Mouse (Mus musculus) hindbrain, embryonic 13.5 days (tissue): ENCODE measurements at regions not wholly inside any gene's neighbourhood (a gene's known extent, or its start where the extent isn't known, plus 50 kb on each side); places are given as distances from the start of the nearest gene placed in this dataset.
A peak's percentile ranks its signal among the peaks of the same experiment; 100 is the strongest.

ENCODE experiments used
- ATAC-seq: fragments of 200-750 bp; cut with Nextera tagmentation; 2 replicates; pipeline ENCODE4 v1.8.0; 2017; ENCODE audit warnings: moderate TSS enrichment; ENCODE audit not compliant: low FRiP score
- H3K27ac ChIP-seq: fragments of 300-500 bp; sonication (generic); 2 replicates; pipeline ENCODE4 v1.5.1; 2015; ENCODE audit warnings: inconsistent platforms, mild to moderate bottlenecking, moderate library complexity
- H3K27me3 ChIP-seq: fragments of 300-500 bp; sonication (generic); 2 replicates; pipeline ENCODE4 v1.6.1; 2015; ENCODE audit warnings: mild to moderate bottlenecking, inconsistent platforms
- H3K36me3 ChIP-seq: fragments of 300-500 bp; sonication (generic); 2 replicates; pipeline ENCODE4 v1.6.1; 2015; ENCODE audit warnings: mild to moderate bottlenecking, inconsistent platforms
- H3K4me1 ChIP-seq: fragments of 300-500 bp; sonication (generic); replicated peaks from 2 replicates; pipeline ENCODE4 v1.6.1; 2015; ENCODE audit warnings: inconsistent platforms
- H3K4me2 ChIP-seq: fragments of 300-500 bp; sonication (generic); 2 replicates; pipeline ENCODE4 v1.6.1; 2015; ENCODE audit warnings: inconsistent platforms, mild to moderate bottlenecking, moderate library complexity
- H3K4me3 ChIP-seq: fragments of 300-500 bp; sonication (generic); 2 replicates; pipeline ENCODE4 v1.5.1; 2015; ENCODE audit warnings: mild to moderate bottlenecking, inconsistent platforms
- H3K9ac ChIP-seq: fragments of 300-500 bp; sonication (generic); 2 replicates; pipeline ENCODE4 v1.6.1; 2015; ENCODE audit warnings: mild to moderate bottlenecking, inconsistent platforms
- H3K9me3 ChIP-seq: fragments of 300-500 bp; sonication (generic); 2 replicates; pipeline ENCODE4 v1.6.1; 2016; ENCODE audit warnings: inconsistent platforms
- WGBS: fragments of 180-500 bp; shearing (Covaris S2); methylation state at CpG from one replicate; pipeline ENCODE4 v1.1.7; 2015; 5-methylcytosine and 5-hydroxymethylcytosine counted together

DNA sequence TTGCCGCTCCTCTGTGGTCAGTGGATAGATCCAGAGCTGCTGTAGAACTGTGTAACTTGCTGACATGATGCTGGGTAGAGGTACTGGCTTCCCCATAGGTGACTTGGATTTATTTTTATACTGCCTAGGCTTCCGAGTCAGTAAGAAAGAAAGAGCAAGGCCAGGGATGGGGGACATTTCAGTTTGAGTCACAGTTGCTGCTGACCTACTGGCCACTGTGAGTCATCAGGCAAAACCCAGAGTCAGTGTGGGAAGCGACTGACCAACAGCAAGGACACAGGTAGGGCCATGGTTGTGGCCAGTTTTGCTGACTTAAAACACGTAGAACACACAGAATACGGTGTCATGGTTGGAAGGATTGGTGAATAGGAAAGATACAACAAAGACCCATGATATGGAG lies 524.5 kb downstream of the Tbc1d22a start:
- Histone ChIP-seq H3K4me1 (no peaks in the 10 kb centered on the region; the same call in none of the 2 replicates), H3K9ac (no peak overlapping the region)
- ATAC-seq, result no peak

DNA sequence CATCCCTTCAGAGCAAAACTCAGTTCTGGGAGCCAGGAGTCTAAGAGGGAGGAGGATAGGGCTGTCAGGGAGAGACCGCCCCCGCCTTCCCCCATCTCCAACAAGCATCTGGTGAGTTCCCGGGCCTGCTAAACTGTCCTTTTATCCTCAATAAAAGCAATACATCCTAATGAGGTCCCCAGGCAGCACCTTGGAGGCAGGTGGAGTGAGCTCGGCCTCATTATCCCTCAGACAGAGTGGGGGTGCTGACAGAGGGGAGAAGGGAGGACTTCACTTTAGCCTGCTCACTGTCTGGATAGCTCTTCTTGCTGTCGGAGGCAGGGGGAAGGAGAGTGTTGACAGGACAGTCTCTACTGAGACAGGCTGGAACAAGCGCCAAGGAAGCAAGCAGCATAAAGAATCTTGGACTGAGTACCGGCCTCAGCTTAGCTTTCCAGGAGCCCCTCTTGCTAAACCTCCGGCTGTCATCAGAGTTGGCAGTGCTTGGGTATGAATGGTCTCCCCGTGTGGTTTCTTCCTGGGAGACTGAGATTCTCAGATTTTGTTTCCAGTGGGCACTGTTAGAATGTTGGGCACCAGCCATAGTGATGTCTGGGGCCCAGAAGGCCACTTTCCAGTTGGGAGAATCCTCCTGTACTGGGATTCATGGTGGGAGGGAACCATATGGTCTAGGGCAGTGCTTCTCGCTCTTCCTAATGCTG lies 537.3 kb downstream of the Tbc1d22a start:
- no peak overlapping the region for H3K27ac ChIP-seq
- WGBS, result 65% methylated on average over 10 of the region's 10 CpGs
- H3K27me3 ChIP-seq, result no peaks in the 10 kb centered on the region

More for the DNA sequence above, 524.5 kb downstream of the Tbc1d22a start:
- no peak overlapping the region for H3K4me2 ChIP-seq
- 93% methylated on average over 5 of the region's 5 CpGs for WGBS
- no peak overlapping the region for H3K27ac ChIP-seq
- H3K27me3 ChIP-seq, result no peaks in the 10 kb centered on the region
- no peaks in the 10 kb centered on the region for H3K9me3 ChIP-seq
- H3K36me3 ChIP-seq, result no peaks in the 10 kb centered on the region
- no peak overlapping the region for H3K4me3 ChIP-seq

DNA sequence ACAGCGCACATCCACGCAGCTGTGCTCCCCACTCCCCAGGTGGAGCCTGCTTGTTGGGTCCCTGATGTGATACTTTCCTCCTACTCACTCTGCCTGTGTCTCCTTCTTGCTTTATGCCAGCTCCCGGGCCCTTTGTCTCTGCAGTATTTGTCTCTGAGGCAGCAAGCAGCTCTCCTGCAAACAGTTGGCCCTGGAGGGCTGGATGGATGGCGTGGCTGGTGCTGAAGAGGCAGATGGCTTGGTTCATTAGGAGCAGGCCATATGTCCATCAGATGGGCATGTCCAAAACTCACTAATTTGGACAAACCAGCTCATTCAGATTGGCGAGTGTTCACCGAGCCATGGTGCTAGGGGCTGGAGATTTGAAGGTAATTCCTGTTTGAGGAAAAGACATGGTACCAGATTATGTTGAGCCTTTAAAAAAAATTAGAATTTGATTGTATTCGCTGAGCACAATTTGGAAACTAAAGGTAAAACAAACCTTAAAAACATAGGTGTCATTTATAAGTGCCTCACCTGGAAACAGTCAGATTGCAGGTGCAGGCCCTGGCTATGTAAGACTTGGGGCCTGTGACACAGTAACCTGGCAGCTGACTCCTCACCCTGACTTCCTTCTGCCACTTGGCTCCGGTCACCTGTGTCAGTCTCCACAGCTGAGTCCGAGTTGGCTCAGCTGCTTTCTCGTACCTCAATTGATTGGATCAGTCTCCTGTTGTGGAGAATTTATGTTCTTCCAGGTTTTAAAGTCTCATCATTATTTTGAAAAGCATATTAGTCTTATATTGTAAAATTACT lies 549.5 kb downstream of the Tbc1d22a start:
- no peak overlapping the region for H3K4me3 ChIP-seq
- no peak overlapping the region for H3K4me2 ChIP-seq
- H3K9me3 ChIP-seq, result no peaks in the 10 kb centered on the region
- no peaks in the 10 kb centered on the region for H3K4me1 ChIP-seq
- no peaks in the 10 kb centered on the region for H3K27me3 ChIP-seq
- H3K9ac ChIP-seq, result no peak overlapping the region
- H3K36me3 ChIP-seq, result no peaks in the 10 kb centered on the region
- 0 out of 2 replicates have a peak overlapping the region, but pooled peaks have one; percentile 12 for H3K27ac ChIP-seq
- WGBS, result 83% methylated on average over 10 of the region's 10 CpGs
- ATAC-seq, result no peak

More for the DNA sequence above, 537.3 kb downstream of the Tbc1d22a start:
- ATAC-seq, result no peak
- no peaks in the 10 kb centered on the region for H3K9me3 ChIP-seq
- H3K4me1 ChIP-seq, result peaks cover 5% of the 10 kb centered on the region
- H3K4me3 ChIP-seq, result no peak overlapping the region
- no peak overlapping the region for H3K4me2 ChIP-seq
- no peak overlapping the region for H3K9ac ChIP-seq
- H3K36me3 ChIP-seq, result no peaks in the 10 kb centered on the region

DNA sequence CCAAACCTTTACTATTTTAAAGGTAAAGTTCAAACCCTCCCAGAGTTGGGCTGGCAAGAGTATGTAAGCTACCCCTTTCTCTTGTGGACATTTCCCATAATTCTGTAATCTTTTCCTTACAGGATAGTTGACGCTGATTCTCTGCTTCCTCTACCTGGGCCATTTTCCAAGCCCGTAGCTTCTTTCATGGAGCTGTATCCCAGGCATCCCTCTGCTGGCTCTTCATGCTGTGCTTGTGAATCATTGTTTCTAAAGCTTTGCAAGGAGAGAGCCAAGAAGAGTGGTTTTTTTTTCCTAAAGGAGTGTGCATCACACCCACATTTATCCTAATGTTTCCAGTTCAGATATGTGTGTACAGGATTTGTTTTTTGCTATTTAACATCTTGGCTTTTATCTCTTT lies 553.4 kb downstream of the Tbc1d22a start:
- 87% methylated on average over 2 of the region's 2 CpGs for WGBS
- no peak overlapping the region for H3K27ac ChIP-seq
- no peak for ATAC-seq
- H3K27me3 ChIP-seq, result no peaks in the 10 kb centered on the region
- no peaks in the 10 kb centered on the region for H3K9me3 ChIP-seq
- H3K4me3 ChIP-seq, result no peak overlapping the region
- no peaks in the 10 kb centered on the region for H3K36me3 ChIP-seq
- H3K4me2 ChIP-seq, result no peak overlapping the region
- no peak overlapping the region for H3K9ac ChIP-seq
- H3K4me1 ChIP-seq, result no peaks in the 10 kb centered on the region

DNA sequence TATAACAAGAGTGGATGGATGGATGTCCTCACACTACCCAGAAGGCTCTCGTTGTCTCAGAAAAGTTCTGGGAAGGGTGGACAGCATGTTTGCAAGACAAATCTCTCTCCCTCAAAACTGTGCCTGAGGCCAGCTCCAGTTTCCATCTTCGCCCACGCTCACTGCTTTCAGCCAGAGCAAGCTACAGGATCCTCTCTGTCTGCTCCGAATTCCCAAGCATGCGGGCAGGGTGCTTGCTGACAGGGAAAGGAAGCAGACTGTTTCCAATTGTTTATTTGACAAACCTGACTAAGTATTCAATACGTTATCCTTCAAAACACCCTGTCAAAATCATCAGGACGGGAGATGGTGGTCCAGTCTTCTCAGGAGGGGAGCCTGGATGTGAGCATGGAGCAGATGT lies 558.8 kb downstream of the Tbc1d22a start:
- Histone ChIP-seq H3K4me3 (no peak overlapping the region), H3K27me3 (no peaks in the 10 kb centered on the region), H3K9me3 (no peaks in the 10 kb centered on the region), H3K4me1 (0 out of 2 replicates have a peak, but pooled peaks cover 4% of the 10 kb centered on the region), H3K36me3 (no peaks in the 10 kb centered on the region), H3K4me2 (no peak overlapping the region), H3K9ac (no peak overlapping the region), H3K27ac (no peak overlapping the region)
- no peak for ATAC-seq
- 80% methylated on average over 7 of the region's 7 CpGs for WGBS

DNA sequence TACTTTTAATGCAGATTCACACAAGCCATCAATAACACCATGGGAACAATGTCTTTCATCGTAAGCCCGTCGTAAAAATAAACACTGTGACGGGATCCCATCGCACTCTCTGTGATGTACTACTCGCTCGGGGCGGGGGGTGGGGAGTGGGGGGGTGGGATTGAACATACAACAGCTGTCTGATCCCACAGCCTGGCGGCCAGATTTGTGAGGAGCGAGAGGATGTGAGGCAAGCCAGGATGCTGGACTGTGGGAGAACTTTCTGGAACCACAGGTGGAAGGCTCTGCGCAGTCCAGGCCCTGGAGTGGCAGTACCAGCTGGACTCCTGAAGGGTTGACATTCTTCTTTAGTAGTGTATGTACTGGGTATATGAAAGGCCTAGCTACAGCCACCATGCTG lies 563.7 kb downstream of the Tbc1d22a start:
- ATAC-seq, result no peak
- Histone ChIP-seq H3K27ac (no peak overlapping the region), H3K36me3 (no peaks in the 10 kb centered on the region), H3K4me1 (0 out of 2 replicates have a peak, but pooled peaks cover 8% of the 10 kb centered on the region), H3K4me2 (no peak overlapping the region), H3K4me3 (no peak overlapping the region), H3K27me3 (no peaks in the 10 kb centered on the region), H3K9ac (no peak overlapping the region), H3K9me3 (no peaks in the 10 kb centered on the region)
- WGBS, result 75% methylated on average over 11 of the region's 11 CpGs

DNA sequence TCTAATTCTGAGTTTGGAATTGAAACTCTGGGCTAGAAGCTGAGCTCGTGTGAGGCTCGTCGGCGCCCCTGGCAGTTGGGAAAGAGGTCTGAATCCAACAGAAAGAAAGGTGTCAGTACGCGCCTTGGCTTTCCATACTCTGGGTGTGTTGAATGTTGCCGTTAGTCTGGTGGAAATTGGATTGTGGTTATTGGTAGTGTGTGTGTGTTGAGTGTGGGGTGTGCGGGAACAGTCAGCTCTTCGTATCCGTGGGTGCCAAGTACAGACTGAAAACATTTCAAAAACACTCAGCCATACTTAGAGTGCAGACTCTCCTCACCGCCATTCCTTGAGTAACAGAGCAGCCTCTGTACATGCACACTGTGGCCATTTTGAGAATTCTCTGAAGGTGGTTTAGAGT lies 566.9 kb downstream of the Tbc1d22a start:
- WGBS, result 92% methylated on average over 11 of the region's 11 CpGs
- peaks cover 9% of the 10 kb centered on the region; the same call in 1 of the 2 replicates for H3K4me1 ChIP-seq
- no peaks in the 10 kb centered on the region for H3K9me3 ChIP-seq
- H3K4me3 ChIP-seq, result no peak overlapping the region
- no peak overlapping the region for H3K9ac ChIP-seq
- H3K36me3 ChIP-seq, result no peaks in the 10 kb centered on the region
- H3K27me3 ChIP-seq, result no peaks in the 10 kb centered on the region
- H3K4me2 ChIP-seq, result no peak overlapping the region
- no peak overlapping the region for H3K27ac ChIP-seq
- ATAC-seq, result no peak

DNA sequence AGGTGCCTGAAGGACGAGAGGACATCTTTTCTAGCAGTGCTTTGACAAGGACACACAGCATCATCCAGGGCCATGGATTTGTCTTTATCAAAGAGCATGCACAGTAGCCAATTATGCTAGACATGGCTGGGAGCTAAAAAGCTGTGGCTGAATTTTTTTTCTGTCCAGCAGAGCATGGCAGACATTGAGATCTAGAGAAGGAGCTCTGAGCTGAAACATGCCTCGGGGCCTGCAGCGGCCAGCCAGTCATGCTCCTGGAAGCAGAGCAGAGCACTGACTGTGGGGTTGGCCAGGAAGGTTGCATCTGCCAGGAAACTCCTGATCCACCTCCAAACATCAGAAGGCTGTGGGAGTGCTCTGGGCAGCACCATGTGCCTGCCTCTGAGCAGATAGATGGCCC lies 580.5 kb downstream of the Tbc1d22a start:
- whole genome bisulfite sequencing, result 65% methylated on average over 3 of the region's 3 CpGs
- Histone ChIP-seq H3K4me2 (no peak overlapping the region), H3K9ac (no peak overlapping the region), H3K4me1 (peaks cover 11% of the 10 kb centered on the region), H3K4me3 (no peak overlapping the region), H3K36me3 (no peaks in the 10 kb centered on the region), H3K27ac (no peak overlapping the region), H3K27me3 (no peaks in the 10 kb centered on the region), H3K9me3 (no peaks in the 10 kb centered on the region)
- ATAC-seq, result no peak

DNA sequence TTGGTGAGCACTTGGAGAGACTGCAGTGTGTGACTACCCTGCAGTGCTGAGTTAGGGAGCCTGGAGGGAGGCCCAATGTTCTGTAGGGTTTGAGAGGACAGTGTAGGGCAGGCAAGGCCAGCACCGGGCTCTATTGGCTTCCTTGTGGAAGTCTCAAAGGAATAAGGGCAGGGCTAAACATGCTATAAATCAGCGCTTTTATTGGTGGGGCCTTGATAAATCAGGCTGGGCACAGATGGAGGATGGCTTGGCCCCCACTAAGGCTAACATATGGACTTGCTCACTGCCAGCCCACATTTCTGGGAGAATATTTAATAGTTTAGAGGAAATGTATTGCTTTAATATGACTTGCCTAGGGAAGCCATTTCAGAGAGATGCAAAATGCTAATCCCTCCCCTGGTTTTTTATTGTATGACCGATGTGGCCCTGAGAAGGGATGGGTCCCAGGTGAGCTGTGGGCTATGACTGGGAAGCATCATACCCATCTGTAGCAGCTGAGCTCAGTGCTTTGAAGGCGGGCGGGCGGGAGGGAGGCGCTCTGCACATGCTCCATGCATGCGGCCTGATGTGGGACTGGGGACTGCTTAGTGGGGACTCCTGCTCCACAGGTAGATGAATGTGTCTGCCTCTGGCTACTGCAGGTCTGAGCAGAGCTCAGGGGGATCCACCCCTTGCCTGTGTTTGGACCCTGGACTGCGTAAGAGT lies 584.4 kb downstream of the Tbc1d22a start:
- no peaks in the 10 kb centered on the region for H3K27me3 ChIP-seq
- H3K4me2 ChIP-seq, result no peak overlapping the region
- no peaks in the 10 kb centered on the region for H3K36me3 ChIP-seq
- no peak overlapping the region for H3K4me3 ChIP-seq
- H3K4me1 ChIP-seq, result peaks cover 11% of the 10 kb centered on the region
- WGBS, result 87% methylated on average over 9 of the region's 9 CpGs
- no peak for ATAC-seq
- H3K9ac ChIP-seq, result no peak overlapping the region
- peak overlapping the region; percentile 18; the same call in 1 of the 2 replicates for H3K27ac ChIP-seq
- no peaks in the 10 kb centered on the region for H3K9me3 ChIP-seq

DNA sequence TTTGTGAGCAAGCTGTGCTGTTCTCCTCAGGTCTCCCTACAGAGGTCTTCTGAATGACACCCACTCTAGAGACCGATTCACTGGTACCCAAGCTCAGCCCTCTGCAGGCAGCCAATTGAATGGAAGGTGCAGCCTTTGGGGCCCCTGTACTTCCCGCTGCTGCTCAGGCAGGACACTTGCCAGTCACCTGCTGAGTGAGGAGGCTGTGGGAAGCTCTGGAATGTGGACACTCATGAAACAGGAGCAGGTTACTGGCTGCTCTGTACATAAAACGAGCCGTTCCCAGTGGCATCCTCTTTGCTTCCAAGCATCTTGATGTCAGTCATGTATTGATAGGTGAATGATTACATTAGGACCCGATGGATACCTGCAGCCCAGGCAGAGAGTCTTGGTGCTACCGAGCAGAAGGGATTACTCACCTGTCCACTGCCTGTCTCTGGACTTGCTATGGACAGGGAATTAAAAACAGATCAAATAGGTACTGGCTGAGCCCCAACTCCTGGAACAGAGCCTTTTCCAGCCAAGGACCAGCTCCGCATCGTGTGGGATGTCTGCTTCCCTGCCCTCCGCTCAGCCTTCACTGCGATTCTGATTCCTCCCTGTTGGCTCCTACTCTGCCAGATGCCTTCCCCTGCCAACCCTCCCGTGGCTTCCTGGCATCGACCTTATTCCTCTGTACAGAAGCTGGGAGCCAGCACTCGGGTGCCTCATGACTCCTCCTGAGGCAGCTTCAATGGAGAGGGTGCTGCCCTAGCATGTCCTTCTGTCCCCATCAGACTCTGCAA lies 593.2 kb downstream of the Tbc1d22a start:
- Histone ChIP-seq H3K36me3 (no peaks in the 10 kb centered on the region), H3K9me3 (no peaks in the 10 kb centered on the region), H3K27ac (no peak overlapping the region), H3K27me3 (no peaks in the 10 kb centered on the region), H3K4me1 (no peaks in the 10 kb centered on the region), H3K4me2 (no peak overlapping the region), H3K9ac (no peak overlapping the region), H3K4me3 (no peak overlapping the region)
- ATAC-seq, result no peak
- WGBS, result 80% methylated on average over 13 of the region's 13 CpGs

DNA sequence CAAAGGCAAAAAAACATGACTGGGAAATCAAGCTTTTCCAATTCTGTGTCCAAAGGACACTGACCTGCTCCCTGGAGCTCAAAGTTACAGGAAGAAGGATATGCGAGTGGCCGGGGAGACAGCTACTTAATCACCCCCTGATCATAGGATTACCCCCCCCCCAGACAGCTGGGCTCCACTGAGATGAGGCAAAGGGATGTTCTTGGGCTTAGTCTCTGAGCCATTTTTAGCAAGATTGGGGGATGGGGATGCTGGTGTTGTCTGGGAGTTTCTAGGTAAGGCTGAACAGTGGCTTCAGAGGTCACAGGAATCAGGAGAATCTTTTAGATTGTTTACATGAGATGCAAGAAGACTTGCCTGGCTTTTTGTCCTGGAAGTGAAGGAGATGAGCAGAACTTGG lies 597.6 kb downstream of the Tbc1d22a start:
- no peaks in the 10 kb centered on the region; the same call in 1 of the 2 replicates for H3K4me1 ChIP-seq
- no peaks in the 10 kb centered on the region for H3K36me3 ChIP-seq
- H3K4me3 ChIP-seq, result no peak overlapping the region
- ATAC-seq, result no peak
- no peaks in the 10 kb centered on the region for H3K9me3 ChIP-seq
- H3K4me2 ChIP-seq, result no peak overlapping the region
- WGBS, result 63% methylated on average over 2 of the region's 2 CpGs
- no peak overlapping the region for H3K9ac ChIP-seq
- H3K27me3 ChIP-seq, result no peaks in the 10 kb centered on the region
- no peak overlapping the region for H3K27ac ChIP-seq
